Comparison of ENCODE assay signal across 23 mouse cellular contexts in genomic region chr16:58707276-58707905, GRCm38 (mm10). TPM values are rescaled to one million over a fixed set of nuclear protein-coding genes. Genes with fewer than 3 reads are reported as not detected.
"Had no signal": no experiment of that assay in that cellular context is flagged by ENCODE, and none has a peak within 500 bp of the region (broad histone marks: within the 10 kb centered on the region; RNA-seq: fewer than 3 reads in every experiment).

No protein-coding gene starts in this region.

- H3K27ac ChIP-seq: layer of hippocampus, adult 2 months; limb, embryonic 10.5 days; liver, embryonic 15.5 days; midbrain, embryonic 13.5 days had no signal

- H3K27me3 ChIP-seq: liver, embryonic 15.5 days; midbrain, embryonic 13.5 days had no signal

- H3K4me1 ChIP-seq: liver, embryonic 15.5 days; midbrain, embryonic 13.5 days had no signal

- DNase-seq: kidney, postnatal 10 days; kidney, postnatal 4 days; lung, adult 2 months; lung, postnatal 36 days; right cerebral cortex, adult 18-20 months; right cerebral cortex, postnatal 25 days; thymus, adult 2 months; thymus, postnatal 36 days had no signal

- H3K9me3 ChIP-seq: limb, embryonic 10.5 days; liver, embryonic 15.5 days; midbrain, embryonic 13.5 days had no signal

- H3K4me3 ChIP-seq: layer of hippocampus, adult 2 months; limb, embryonic 10.5 days; liver, embryonic 15.5 days; midbrain, embryonic 13.5 days had no signal

- H3K36me3 ChIP-seq: limb, embryonic 10.5 days; liver, embryonic 15.5 days; midbrain, embryonic 13.5 days had no signal

RNA-seq across cellular contexts. Expression of gene Gpr15, which starts 11.5 kb away (rescaled TPM):
- total RNA-seq: layer of hippocampus, adult 2 months; layer of hippocampus, postnatal 10 days; left cerebral cortex, adult 18-20 months had no signal
- polyA plus RNA-seq: kidney, embryonic 14.5 days; limb, embryonic 10.5 days; liver, embryonic 11.5 days; midbrain, embryonic 13.5 days; midbrain, postnatal 0 days; neural tube, embryonic 14.5 days; stomach, embryonic 14.5 days had no signal

RNA-seq across cellular contexts. Expression of gene Olfr172, which starts 55.6 kb away (rescaled TPM):
- total RNA-seq: layer of hippocampus, adult 2 months; layer of hippocampus, postnatal 10 days; left cerebral cortex, adult 18-20 months; megakaryocyte progenitor cell, adult 5-6 weeks; midbrain, postnatal 0 days had no signal
- polyA plus RNA-seq: kidney, embryonic 14.5 days; limb, embryonic 10.5 days; limb, embryonic 14.5 days; liver, embryonic 11.5 days; liver, embryonic 15.5 days; lung, adult 2 months; lung, postnatal 0 days; midbrain, embryonic 13.5 days; midbrain, postnatal 0 days; neural tube, embryonic 14.5 days; stomach, embryonic 14.5 days; testis, adult 2 months; thymus, adult 2 months had no signal
